Mouse (Mus musculus): ENCODE measurements at regions not wholly inside any gene's neighbourhood (a gene's known extent, or its start where the extent isn't known, plus 50 kb on each side); places are given as distances from the start of the nearest gene placed in this dataset.

- DNase-seq (ENCODE audit: low read depth, low spot score), result no peak
These were observed 264.5 kb downstream of the Matn1 start for GRCm38 (mm10) chr4:131208637-131209036.

GRCm38 (mm10) chr4:131212711-131213110, 268.5 kb downstream of the Matn1 start:
- DNase-seq (ENCODE audit: low read depth, low spot score), result no peak

GRCm38 (mm10) chr4:131215682-131216081, 271.5 kb downstream of the Matn1 start:
- peak; percentile 21 for DNase-seq (ENCODE audit: low read depth, low spot score)

DNA sequence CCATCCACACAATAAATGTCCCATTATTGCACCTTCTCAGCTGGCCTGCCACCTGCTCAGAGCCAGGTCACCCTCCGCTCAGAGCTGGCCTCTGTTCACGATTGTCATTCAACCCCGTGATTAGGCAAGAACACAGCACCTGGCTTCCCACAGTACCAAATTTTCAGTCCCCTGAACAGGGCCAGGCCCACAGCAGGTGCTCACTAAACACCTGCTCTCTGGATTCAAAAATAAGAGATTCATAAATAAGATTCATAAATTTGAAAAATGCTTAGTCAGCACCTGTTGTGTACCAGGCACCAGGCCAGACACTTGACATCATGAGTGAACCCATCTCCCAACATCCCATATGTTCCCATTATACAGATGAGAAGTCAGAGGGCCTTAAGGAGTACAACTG, 272.2 kb downstream of the Matn1 start:
- DNase-seq (ENCODE audit: low read depth, low spot score), result no peak

GRCm38 (mm10) chr4:131217083-131217482, 272.9 kb downstream of the Matn1 start:
- DNase-seq (ENCODE audit: low read depth, low spot score), result no peak

GRCm38 (mm10) chr4:131217571-131218155, 273.5 kb downstream of the Matn1 start:
- no peak for DNase-seq (ENCODE audit: low read depth, low spot score)

- DNase-seq (ENCODE audit: low read depth, low spot score), result no peak
These were observed 276.8 kb downstream of the Matn1 start for GRCm38 (mm10) chr4:131220966-131221365.

- no peak for DNase-seq (ENCODE audit: low read depth, low spot score)
These were observed 286.2 kb downstream of the Matn1 start for GRCm38 (mm10) chr4:131230361-131230760.

DNA sequence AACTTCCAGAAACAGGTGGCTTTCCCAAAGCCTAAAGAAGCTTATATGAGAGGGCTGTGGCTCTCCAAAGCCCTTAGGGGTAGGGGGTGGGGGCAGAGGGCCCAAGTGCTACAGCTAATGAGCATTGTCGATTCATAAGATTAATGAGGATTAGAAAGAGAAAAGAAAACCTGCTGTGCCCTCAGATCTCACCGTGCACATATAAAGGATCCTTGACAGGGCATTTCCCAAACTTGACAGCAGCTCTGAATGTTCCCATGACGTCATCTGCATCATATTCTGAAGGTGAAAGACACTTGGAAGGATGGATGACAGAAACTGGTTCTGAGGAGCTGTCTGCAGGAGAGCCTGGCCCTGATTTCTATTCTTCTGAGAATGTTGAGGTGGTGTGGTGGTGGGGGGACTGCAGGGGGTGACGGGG, 292.4 kb downstream of the Matn1 start:
- no peak for DNase-seq (ENCODE audit: low read depth, low spot score)

GRCm38 (mm10) chr4:131238591-131238990, 294.4 kb downstream of the Matn1 start:
- no peak for DNase-seq (ENCODE audit: low read depth, low spot score)

GRCm38 (mm10) chr4:131239132-131239531, 294.9 kb downstream of the Matn1 start:
- DNase-seq (ENCODE audit: low read depth, low spot score), result peak; percentile 41

DNA sequence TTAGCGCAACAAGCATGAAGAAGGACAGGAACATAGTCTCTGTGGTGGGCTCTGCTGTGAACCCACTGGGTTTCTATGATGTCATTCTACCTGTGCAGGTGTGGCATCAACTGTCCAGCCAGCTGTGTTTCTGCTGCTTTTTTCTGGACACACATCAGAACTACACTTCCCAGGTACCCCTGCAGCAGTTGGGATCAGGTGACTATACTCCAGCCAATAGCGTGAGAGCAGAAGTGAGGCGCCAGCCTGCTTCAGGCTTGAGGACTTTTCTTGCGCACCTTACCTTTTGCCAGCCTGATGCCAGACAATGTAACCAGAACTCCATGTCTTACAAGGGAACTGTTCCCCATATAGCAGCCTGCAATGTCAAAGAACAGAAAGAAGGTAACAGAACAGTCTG, 296.3 kb downstream of the Matn1 start:
- DNase-seq (ENCODE audit: low read depth, low spot score), result peak; percentile 43

DNA sequence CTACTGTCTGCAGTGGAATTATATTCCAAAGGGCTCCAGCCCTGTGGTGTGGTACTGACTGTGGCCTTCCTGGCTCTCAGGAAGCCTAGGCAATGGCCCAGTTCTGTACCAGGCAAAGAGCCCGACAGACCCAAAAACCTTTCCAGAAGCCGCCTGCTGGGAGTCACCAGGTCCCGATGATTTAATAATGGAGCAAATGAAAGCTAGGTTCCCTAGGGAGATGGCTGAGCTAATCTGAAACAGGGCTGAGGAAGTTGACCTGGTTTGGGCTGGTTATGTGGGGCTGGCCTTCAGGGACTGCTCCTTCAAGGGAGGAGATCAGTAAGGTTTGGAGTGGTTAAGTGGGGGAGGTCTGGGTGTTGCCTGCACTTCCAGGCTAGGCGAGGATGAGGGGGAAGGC, 298.1 kb downstream of the Matn1 start:
- DNase-seq (ENCODE audit: low read depth, low spot score), result peak; percentile 22

GRCm38 (mm10) chr4:131243744-131244387, 299.7 kb downstream of the Matn1 start:
- no peak for DNase-seq (ENCODE audit: low read depth, low spot score)

- peak; percentile 72 for DNase-seq (ENCODE audit: low read depth, low spot score)
These were observed 308.6 kb downstream of the Matn1 start for GRCm38 (mm10) chr4:131252602-131253442.

- DNase-seq (ENCODE audit: low read depth, low spot score), result no peak
These were observed 309.2 kb downstream of the Matn1 start for GRCm38 (mm10) chr4:131253443-131253817.

DNA sequence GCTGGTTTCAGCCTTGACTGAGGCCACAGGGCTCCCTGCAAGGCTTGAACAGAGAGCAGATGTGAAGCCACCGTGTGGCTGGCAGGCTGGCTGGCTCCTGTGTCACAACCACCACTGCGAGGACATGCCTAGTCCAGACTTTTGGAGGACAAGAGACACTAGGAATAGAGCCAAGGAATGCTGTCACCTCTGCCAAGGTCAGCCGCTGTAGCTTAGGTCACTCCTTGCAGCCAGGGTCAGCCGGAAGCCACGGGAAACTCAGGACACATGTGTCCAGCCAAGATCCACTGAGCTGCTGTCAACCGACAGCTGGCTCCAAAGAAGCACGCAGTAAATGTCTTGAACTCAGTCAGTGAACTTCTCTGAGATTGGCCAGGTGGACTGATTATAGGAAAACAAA, 310.1 kb downstream of the Matn1 start:
- no peak for DNase-seq (ENCODE audit: low read depth, low spot score)

DNA sequence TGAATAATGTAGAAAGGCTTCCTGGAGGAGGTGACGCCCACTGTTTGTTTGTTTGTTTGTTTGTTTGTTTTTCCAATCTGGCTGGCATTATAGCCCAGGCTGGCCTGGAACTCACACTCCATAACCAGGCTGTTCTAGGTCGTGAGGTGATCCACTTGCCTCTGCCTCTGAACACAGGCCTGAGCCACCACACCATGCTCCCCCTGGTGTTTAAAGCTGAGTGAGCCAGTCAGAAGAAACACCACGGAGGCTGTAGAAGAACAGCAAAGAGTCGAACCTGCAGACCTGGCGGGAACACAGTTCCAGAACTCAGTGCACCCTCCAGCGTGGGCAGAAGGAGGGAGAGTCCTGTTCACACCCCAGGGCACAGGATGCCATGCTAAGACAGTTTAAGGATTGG, 310.5 kb downstream of the Matn1 start:
- DNase-seq (ENCODE audit: low read depth, low spot score), result peak; percentile 55

DNA sequence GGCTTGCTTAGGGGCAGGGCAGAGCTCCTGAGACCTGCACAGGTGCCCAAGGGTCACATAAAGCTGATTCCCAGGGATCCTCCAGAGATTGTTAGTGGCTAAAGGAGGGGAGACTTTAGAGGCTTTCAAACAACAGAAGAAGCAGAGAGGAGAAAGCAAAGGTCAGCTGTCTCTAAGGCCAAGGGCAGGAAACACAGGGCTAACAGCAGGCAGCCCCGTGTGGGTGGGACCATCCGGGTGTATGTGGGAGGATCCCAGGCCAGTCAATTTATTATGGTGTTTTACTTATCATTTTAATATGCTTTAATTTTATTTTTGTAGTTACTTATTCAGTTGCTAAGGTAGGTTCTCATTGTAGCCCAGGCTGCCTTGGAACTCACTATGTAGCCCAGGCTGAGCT, 317.1 kb downstream of the Matn1 start:
- no peak for DNase-seq (ENCODE audit: low read depth, low spot score)

DNA sequence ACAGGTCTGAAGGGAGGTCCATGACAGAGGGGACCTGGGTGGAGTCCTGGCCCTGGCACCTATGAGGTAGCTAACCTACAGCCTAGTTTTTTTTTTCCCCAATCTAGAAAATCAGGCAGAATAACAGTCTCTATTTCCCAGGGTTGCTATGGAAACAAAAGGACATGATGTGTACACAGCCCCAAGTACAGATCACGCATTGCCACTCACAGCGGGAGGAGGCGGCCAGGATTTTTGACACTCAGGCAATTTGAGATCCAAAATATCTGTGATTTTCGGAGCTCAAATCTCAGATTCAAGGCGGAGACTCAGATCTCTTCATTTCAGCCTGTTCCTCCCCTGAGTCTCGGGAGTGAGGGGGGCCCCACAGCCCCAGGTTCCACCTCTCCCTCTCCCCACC, 318.7 kb downstream of the Matn1 start:
- no peak for DNase-seq (ENCODE audit: low read depth, low spot score)

GRCm38 (mm10) chr4:131266764-131267163, 322.6 kb downstream of the Matn1 start:
- DNase-seq (ENCODE audit: low read depth, low spot score), result no peak

GRCm38 (mm10) chr4:131267760-131268159, 323.6 kb downstream of the Matn1 start:
- DNase-seq (ENCODE audit: low read depth, low spot score), result no peak

DNA sequence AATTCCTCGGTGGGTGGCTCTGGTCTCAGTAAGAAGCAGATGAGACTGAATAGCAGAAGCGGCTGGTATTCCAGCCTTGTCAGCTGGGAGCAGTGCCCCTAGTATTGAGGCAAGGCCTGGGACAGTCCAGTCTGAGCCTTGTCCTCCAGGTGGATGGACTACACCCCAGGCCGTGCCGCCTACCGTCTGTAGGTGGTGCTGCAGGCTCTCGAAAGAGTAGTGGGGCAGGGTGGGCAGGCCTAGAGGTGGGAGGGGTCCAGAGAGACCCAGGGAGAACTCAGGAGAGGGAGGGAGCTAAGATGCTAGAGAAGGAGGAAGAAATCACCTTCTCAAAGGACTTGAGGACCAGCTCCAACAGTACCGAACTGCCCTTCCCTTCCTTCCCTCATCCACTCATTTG, 326.0 kb downstream of the Matn1 start:
- peak; percentile 28 for DNase-seq (ENCODE audit: low read depth, low spot score)

Measured in ZHBTc4 (cell line).